Mouse (Mus musculus): ENCODE data around the gene Vmn2r124.
"Not testable (repeated sequence)": the region's sequence is repeated elsewhere in the genome, so short reads cannot be mapped to it uniquely, and the experiment has no call there.

Vmn2r124 gene

DNA sequence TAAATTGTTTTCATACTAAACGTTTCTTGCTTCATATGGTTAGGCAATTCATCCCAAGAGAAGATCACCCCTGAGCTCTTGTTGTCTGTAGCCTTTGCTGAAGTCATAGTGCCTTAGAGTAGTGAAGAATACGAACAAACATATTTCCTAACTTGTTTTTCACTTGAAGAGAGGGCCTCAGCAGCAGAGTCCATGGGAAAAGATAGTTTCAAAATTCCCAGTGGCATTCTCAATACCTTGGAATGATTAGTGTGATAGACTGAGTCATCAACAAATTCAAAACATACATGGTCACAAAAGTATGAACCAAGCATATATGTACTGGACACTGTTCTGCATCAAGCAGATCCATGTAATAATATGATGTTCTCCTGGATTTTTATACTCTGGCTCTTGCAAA, at the start of gene Vmn2r124:
Vmn2r124 (plus strand) TSS at position 301 of the 400 bp plus-strand sequence.
- in situ Hi-C loops (cut with MboI; ENCODE audit: low pct_unique_long_range_greater_than_20kb in 1 of 2, low sequenced_read_pairs in 2 of 2, unreplicated experiment in 1 of 2), result no loop called here

DNA sequence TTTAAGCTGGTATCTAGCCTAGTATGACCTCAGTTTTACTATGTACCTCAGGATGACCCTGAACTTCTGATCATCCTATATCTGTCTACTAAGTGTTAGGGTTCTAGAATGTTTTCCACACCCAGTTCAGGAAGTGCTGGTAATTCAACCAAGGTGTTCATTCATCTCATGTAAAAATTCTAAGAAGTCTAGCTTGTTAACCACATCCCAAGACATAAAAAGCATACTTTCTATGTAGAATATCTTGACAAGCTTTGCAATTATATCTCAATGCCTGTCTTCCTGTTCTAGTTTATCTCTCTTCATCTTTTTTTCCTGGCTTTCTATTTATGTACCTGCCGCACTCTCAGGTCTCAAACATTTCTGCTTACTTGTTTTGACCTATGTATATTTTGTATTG, 44.5 kb upstream of the Vmn2r124 start:
- in situ Hi-C loops (cut with MboI; ENCODE audit: low pct_unique_long_range_greater_than_20kb in 1 of 2, low sequenced_read_pairs in 2 of 2, unreplicated experiment in 1 of 2), result no loop called here

DNA sequence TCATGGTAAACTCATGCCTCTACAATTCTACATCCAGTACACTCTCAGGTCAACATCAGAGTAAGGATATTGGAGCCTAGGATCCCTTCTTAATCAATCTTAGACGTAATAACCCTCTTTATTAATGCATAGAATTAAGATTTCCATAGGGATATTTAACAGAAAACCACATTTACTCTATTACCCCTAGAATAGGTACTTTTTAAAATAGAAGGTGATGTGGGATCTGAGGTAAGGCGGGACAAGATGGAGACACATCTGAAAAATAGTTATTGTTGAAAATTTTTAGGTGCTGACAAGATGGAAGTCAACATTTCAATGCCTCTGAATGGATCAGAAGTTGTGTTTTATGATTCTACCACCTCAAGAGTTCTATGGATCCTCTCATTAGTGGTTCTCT, 27.8 kb upstream of the Vmn2r124 start, which contains the start of gene Fpr-rs4:
Fpr-rs4 (plus strand) TSS at position 301 of the 400 bp plus-strand sequence.
- in situ Hi-C loops (cut with MboI; ENCODE audit: low pct_unique_long_range_greater_than_20kb in 1 of 2, low sequenced_read_pairs in 2 of 2, unreplicated experiment in 1 of 2), result no loop called here

DNA sequence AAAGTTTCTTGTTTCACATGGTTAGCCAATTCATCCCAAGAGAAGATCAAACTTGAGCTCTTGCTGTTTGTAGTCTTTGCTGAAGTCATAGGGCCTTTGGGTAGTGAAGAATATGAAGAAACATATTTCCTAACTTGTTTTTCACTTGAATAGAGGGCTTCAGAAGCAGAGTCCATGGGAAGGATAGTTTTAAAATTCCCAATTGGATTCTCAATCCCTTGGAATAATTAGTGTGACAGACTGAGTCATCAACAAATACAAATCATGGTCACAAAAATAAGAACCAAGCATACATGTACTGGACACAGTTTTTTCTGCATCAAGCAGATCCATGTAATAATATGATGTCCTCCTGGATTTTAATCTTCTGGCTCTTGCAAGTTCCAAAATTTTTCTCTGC, 35.5 kb downstream of the Vmn2r124 start, which contains the start of gene Vmn2r91:
Vmn2r91 (plus strand) TSS at position 301 of the 400 bp plus-strand sequence.
- in situ Hi-C loops (cut with MboI; ENCODE audit: low pct_unique_long_range_greater_than_20kb in 1 of 2, low sequenced_read_pairs in 2 of 2, unreplicated experiment in 1 of 2), result not testable (repeated sequence)

DNA sequence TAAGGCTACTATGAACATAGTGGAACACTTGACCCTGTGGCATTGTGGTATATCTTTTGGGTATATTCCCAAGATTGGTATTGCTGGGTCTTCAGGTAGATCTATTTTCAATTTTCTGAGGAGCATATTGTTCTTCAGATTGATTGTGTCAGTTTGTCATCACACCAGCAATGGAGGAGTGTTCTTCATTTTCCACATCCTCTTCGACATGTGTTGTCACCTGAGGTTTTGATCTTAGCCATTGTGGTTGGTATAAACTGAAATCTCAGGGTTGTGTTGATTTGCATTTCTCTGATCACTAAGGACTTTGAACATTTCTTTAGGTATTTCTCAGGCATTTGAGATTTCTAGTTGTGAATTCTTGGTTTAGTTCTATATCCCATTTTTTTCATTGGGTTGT, 46.4 kb downstream of the Vmn2r124 start:
- in situ Hi-C loops (cut with MboI; ENCODE audit: low pct_unique_long_range_greater_than_20kb in 1 of 2, low sequenced_read_pairs in 2 of 2, unreplicated experiment in 1 of 2), result not testable (repeated sequence)

DNA sequence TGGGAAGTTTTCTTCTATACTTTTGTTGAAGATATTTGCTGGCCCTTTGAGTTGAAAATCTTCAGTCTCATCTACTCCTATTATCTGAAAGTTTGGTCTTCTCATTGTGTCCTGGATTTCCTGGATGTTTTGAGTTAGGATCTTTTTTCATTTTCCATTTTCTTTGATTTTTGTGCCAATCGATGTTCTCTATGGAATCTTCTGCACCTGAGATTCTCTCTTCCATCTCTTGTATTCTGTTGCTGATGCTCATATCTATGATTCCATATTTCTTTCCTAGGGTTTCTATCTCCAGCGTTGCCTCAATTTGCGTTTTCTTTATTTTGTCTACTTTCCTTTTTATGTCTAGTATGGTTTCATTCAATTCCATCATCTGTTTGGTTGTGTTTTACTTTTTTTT, 53.0 kb downstream of the Vmn2r124 start:
- in situ Hi-C loops (cut with MboI; ENCODE audit: low pct_unique_long_range_greater_than_20kb in 1 of 2, low sequenced_read_pairs in 2 of 2, unreplicated experiment in 1 of 2), result not testable (repeated sequence)

Data from mouse embryonic stem cell (cell line).